Mouse (Mus musculus) forebrain, embryonic 12.5 days (tissue): ENCODE results near the gene Unc5a. TPM values are rescaled to one million over a fixed set of nuclear protein-coding genes. Genes with fewer than 3 reads are reported as not detected.
A peak's percentile ranks its signal among the peaks of the same experiment; 100 is the strongest.

ENCODE experiments used
- ATAC-seq: fragments of 200-750 bp; cut with Nextera tagmentation; 2 replicates; pipeline ENCODE4 v1.8.0; 2017; ENCODE audit warnings: moderate TSS enrichment; ENCODE audit not compliant: low FRiP score
- H3K27ac ChIP-seq: fragments of 300-500 bp; sonication (generic); 2 replicates; pipeline ENCODE4 v1.5.1; 2016; ENCODE audit warnings: mild to moderate bottlenecking
- H3K27me3 ChIP-seq: fragments of 300-500 bp; sonication (generic); 2 replicates; pipeline ENCODE4 v1.6.1; 2016; ENCODE audit warnings: mild to moderate bottlenecking
- H3K36me3 ChIP-seq: fragments of 300-500 bp; sonication (generic); replicated peaks from 2 replicates; pipeline ENCODE4 v1.6.1; 2016; ENCODE audit warnings: mild to moderate bottlenecking
- H3K4me1 ChIP-seq: fragments of 300-500 bp; sonication (generic); 2 replicates; pipeline ENCODE4 v1.6.1; 2016
- H3K4me2 ChIP-seq: fragments of 300-500 bp; sonication (generic); 2 replicates; pipeline ENCODE4 v1.6.1; 2016; ENCODE audit warnings: mild to moderate bottlenecking, moderate library complexity
- H3K4me3 ChIP-seq: fragments of 300-500 bp; sonication (generic); replicated peaks from 2 replicates; pipeline ENCODE4 v1.5.1; 2016; ENCODE audit warnings: mild to moderate bottlenecking
- H3K9ac ChIP-seq: fragments of 300-500 bp; sonication (generic); 2 replicates; pipeline ENCODE4 v1.6.1; 2016; ENCODE audit warnings: mild to moderate bottlenecking
- H3K9me3 ChIP-seq: fragments of 300-500 bp; sonication (generic); 2 replicates; pipeline ENCODE4 v1.6.1; 2016
- WGBS: fragments of 180-500 bp; shearing (Covaris S2); methylation state at CpG from one replicate; pipeline ENCODE4 v1.1.7; 2016; 5-methylcytosine and 5-hydroxymethylcytosine counted together
- polyA plus RNA-seq: library from polyadenylated mRNA; unstranded; fragments of >200 nt; fragmentation: Nextera tagmentation; extraction: Ambion mirVana; gene quantifications from 2 replicates; pipeline ENCODE4 v1.2.1, GENCODE M21; 2016

Unc5a gene
- polyA plus RNA-seq, 1 experiment from 2014 or later = 5.6 TPM

DNA sequence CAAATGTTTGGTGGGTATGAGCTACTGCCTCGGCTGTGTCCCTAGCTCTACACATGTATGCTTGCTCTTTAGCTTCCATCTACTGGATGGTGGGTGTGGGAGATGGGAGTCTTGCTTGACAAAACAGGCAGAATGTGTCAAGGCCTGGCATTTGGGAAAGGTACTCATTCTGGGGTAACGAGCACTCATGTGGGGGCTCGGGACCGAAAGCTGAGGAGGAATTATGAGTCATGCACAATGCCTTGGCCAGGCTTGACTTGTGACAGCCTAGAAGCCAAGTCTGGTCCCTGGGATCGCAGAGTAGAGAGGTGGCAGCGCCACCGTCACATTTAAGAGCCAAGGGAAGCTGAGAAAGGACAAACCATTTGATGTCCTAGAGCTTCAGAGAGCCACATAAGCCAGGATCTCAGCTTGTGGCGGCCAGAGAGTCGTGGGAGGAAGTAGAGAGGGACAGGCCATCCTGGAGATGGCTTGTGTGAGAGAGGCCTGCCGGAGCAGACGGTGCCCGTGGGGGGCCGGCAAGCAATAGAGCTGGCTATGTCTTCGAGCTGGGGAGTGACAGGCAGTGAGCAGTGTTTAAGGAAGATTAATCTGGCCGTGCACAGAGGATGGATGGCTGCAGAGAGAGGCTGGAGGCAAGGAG, 10.0 kb downstream of the Unc5a start:
- Histone ChIP-seq H3K27ac (peak overlapping the region; percentile 42; the same call in 1 of the 2 replicates), H3K9ac (no peak overlapping the region), H3K27me3 (peaks cover 68% of the 10 kb centered on the region), H3K4me2 (no peak overlapping the region), H3K36me3 (no peaks in the 10 kb centered on the region), H3K9me3 (no peaks in the 10 kb centered on the region), H3K4me3 (no peak overlapping the region), H3K4me1 (peaks cover 45% of the 10 kb centered on the region)
- no peak for ATAC-seq
- 41% methylated on average over 15 of the region's 15 CpGs for WGBS

DNA sequence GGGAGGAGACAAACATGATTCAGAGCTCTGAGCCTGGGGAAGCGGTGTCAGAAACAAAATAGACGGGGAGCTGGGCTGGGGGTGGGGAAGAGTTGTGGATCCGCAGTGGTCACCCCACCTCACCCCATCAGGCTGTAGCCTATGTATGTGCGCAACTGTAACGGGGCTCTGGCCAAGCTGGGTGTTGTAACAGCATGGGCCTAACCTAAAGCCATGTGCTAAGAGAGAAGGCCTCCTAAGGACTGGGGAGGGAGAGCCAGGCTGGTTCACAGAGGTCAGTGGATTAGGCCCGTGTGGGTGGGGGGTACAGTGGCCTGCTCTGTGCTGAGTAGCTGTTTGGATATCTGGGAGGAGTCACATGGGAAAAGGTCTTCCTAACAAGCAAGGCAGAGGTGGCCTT, 10.6 kb downstream of the Unc5a start:
- 49% methylated on average over 6 of the region's 6 CpGs for WGBS

DNA sequence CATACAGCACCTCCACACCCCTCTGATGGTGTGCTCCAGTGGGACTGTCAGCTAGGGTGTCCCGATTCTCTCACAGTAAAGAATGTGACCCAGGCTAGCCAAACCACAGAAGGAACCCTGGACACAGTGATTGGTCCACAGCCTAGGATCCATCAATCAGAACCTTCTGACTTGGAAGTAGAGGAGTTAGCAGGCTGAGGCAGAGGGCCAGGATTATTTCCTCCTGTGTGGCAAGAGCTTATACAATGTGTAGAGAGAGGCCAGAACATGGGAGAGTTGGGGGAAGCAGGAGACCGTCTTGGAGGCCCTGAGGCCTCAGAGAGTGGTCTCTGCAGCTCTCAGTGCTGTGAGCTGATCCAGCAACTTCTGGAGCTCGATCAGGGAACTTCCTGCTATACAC, 11.3 kb downstream of the Unc5a start:
- Histone ChIP-seq H3K4me3 (no peak overlapping the region), H3K4me1 (peaks cover 45% of the 10 kb centered on the region), H3K9ac (no peak overlapping the region), H3K36me3 (no peaks in the 10 kb centered on the region), H3K27me3 (peaks cover 55% of the 10 kb centered on the region), H3K4me2 (no peak overlapping the region), H3K27ac (no peak overlapping the region), H3K9me3 (no peaks in the 10 kb centered on the region)
- no peak for ATAC-seq
- WGBS = 90% methylated on average over 3 of the region's 3 CpGs

More for the DNA sequence above, 10.6 kb downstream of the Unc5a start:
- peaks cover 62% of the 10 kb centered on the region for H3K27me3 ChIP-seq
- H3K4me3 ChIP-seq = no peak overlapping the region
- H3K9ac ChIP-seq = 0 out of 2 replicates have a peak overlapping the region, but pooled peaks have one; percentile 4
- no peak overlapping the region for H3K4me2 ChIP-seq
- peaks cover 50% of the 10 kb centered on the region for H3K4me1 ChIP-seq
- H3K36me3 ChIP-seq = no peaks in the 10 kb centered on the region
- H3K9me3 ChIP-seq = no peaks in the 10 kb centered on the region
- no peak overlapping the region for H3K27ac ChIP-seq
- no peak for ATAC-seq

GRCm38 (mm10) chr13:54965256-54965655, 16.0 kb downstream of the Unc5a start:
- ATAC-seq = no peak
- WGBS = 86% methylated on average over 6 of the region's 6 CpGs
- Histone ChIP-seq H3K9me3 (no peaks in the 10 kb centered on the region), H3K9ac (no peak overlapping the region), H3K27me3 (peaks cover 35% of the 10 kb centered on the region), H3K4me3 (no peak overlapping the region), H3K4me2 (no peak overlapping the region), H3K27ac (no peak overlapping the region), H3K36me3 (no peaks in the 10 kb centered on the region), H3K4me1 (peaks cover 47% of the 10 kb centered on the region)

- Histone ChIP-seq H3K9me3 (no peaks in the 10 kb centered on the region), H3K4me2 (no peak overlapping the region), H3K36me3 (no peaks in the 10 kb centered on the region), H3K4me3 (no peak overlapping the region), H3K4me1 (peaks cover 44% of the 10 kb centered on the region), H3K27me3 (peaks cover 27% of the 10 kb centered on the region), H3K27ac (peak overlapping the region; percentile 59; the same call in 1 of the 2 replicates), H3K9ac (peak overlapping the region; percentile 40; the same call in 1 of the 2 replicates)
- 57% methylated on average over 11 of the region's 11 CpGs for WGBS
- peak; percentile 68; the same call in 1 of the 2 replicates for ATAC-seq
Measured at GRCm38 (mm10) chr13:54967501-54967900, 18.3 kb downstream of the Unc5a start.

GRCm38 (mm10) chr13:54968636-54969035, 19.4 kb downstream of the Unc5a start:
- WGBS = 74% methylated on average over 5 of the region's 5 CpGs

DNA sequence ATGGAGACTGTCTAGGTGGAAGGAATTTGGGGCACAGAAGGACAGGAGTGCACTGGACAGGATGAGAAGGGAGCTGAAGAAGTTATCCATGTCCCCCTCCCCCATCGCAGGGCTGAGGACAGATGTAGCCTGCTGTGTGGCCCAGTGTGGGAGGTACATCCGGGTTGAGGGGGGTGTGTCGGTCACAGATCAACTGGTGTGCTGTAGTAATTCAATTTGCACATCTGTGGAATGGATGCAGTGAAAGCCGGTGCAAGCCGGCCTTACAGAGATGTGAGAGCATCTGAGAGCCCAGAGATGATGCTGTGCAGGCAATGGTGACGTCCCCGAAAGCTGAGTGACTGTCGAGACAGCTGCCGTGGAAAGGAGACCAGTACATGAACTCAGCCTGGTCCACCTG, 20.3 kb downstream of the Unc5a start:
- Histone ChIP-seq H3K9me3 (no peaks in the 10 kb centered on the region), H3K4me3 (no peak overlapping the region), H3K36me3 (no peaks in the 10 kb centered on the region), H3K4me2 (no peak overlapping the region), H3K4me1 (peaks cover 31% of the 10 kb centered on the region), H3K9ac (no peak overlapping the region), H3K27ac (no peak overlapping the region), H3K27me3 (peaks cover 25% of the 10 kb centered on the region)
- ATAC-seq = no peak
- WGBS = 60% methylated on average over 9 of the region's 9 CpGs

More at GRCm38 (mm10) chr13:54968636-54969035, 19.4 kb downstream of the Unc5a start:
- Histone ChIP-seq H3K4me1 (peaks cover 40% of the 10 kb centered on the region), H3K27me3 (peaks cover 21% of the 10 kb centered on the region), H3K9me3 (no peaks in the 10 kb centered on the region), H3K9ac (no peak overlapping the region), H3K36me3 (no peaks in the 10 kb centered on the region), H3K27ac (peak overlapping the region; percentile 19; the same call in 1 of the 2 replicates), H3K4me2 (no peak overlapping the region), H3K4me3 (no peak overlapping the region)
- ATAC-seq = no peak

DNA sequence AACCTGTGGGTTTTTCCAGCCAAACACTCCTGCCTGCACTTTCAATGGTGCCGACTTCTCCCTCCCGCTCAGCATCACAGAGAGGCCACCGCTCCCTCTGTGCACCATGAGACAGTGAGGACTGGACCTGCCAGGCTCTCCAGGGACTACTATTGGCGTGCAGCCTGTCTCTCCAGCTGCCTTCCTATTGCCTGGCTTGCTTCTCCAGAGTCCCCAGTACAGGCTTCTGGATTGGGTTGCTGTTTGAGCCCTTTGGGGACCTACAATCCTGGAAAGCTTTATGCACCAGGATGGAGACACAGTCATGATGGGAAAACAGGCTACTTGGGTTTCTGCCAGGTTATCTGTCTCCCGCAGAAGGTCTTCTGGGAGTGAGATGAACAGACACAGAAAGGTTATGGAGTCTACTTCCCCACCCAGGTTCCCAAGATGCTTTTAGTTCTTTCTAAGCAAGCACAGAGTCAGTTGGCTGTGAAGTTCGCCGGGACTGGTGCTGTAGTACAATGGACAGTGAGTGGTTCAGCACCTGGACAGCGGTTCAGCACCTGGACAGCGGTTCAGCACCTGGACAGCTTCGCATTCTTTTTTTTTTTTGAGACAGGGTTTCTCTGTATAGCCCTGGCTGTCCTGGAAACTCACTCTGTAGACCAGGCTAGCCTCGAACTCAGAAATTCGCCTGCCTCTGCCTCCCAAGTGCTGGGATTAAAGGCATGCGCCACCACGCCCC, 21.5 kb downstream of the Unc5a start:
- no peak for ATAC-seq
- Histone ChIP-seq H3K9ac (no peak overlapping the region), H3K9me3 (no peaks in the 10 kb centered on the region), H3K4me3 (no peak overlapping the region), H3K4me2 (no peak overlapping the region), H3K36me3 (no peaks in the 10 kb centered on the region), H3K4me1 (peaks cover 30% of the 10 kb centered on the region), H3K27ac (no peak overlapping the region), H3K27me3 (peaks cover 28% of the 10 kb centered on the region)
- 43% methylated on average over 14 of the region's 14 CpGs for WGBS

DNA sequence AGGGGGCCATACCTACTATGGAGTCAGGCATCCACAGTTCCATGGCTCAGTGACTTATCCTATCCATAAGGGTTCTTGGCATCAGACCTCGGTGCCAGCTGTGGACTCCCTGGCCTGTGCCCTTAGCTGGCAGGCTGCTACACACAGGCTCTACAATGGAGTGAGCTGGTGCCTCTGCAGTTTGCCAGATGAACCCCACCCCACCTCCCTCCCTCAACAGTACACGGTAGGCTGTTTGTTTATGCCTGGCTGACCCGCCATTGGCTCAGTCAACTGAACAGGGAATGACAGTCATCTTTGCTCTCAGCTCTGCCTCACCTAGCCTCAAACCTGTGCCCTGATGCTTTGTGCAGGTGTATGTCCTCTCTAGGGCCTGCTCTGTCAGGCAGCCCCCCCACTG, 26.3 kb downstream of the Unc5a start:
- ATAC-seq = no peak

GRCm38 (mm10) chr13:54978804-54979203, 29.6 kb downstream of the Unc5a start:
- no peak overlapping the region for H3K4me3 ChIP-seq
- ATAC-seq = no peak
- no peaks in the 10 kb centered on the region for H3K9me3 ChIP-seq
- no peak overlapping the region for H3K4me2 ChIP-seq
- H3K4me1 ChIP-seq = peaks cover 32% of the 10 kb centered on the region
- H3K27ac ChIP-seq = no peak overlapping the region
- H3K27me3 ChIP-seq = peaks cover 76% of the 10 kb centered on the region
- no peaks in the 10 kb centered on the region for H3K36me3 ChIP-seq
- H3K9ac ChIP-seq = 0 out of 2 replicates have a peak overlapping the region, but pooled peaks have one; percentile 25
- WGBS = 29% methylated on average over 8 of the region's 8 CpGs

More for the DNA sequence above, 26.3 kb downstream of the Unc5a start:
- WGBS = 66% methylated on average over 3 of the region's 3 CpGs
- Histone ChIP-seq H3K4me2 (no peak overlapping the region), H3K27me3 (peaks cover 49% of the 10 kb centered on the region), H3K4me1 (peaks cover 25% of the 10 kb centered on the region), H3K9me3 (no peaks in the 10 kb centered on the region), H3K4me3 (no peak overlapping the region), H3K9ac (no peak overlapping the region), H3K36me3 (no peaks in the 10 kb centered on the region), H3K27ac (no peak overlapping the region)

GRCm38 (mm10) chr13:54980957-54981356, 31.7 kb downstream of the Unc5a start:
- no peaks in the 10 kb centered on the region for H3K36me3 ChIP-seq
- H3K9ac ChIP-seq = no peak overlapping the region
- H3K4me1 ChIP-seq = peaks cover 30% of the 10 kb centered on the region
- no peak overlapping the region for H3K27ac ChIP-seq
- peaks cover 77% of the 10 kb centered on the region for H3K27me3 ChIP-seq
- H3K4me3 ChIP-seq = no peak overlapping the region
- H3K4me2 ChIP-seq = peak overlapping the region; percentile 19; the same call in 1 of the 2 replicates
- ATAC-seq = no peak
- H3K9me3 ChIP-seq = no peaks in the 10 kb centered on the region
- 54% methylated on average over 12 of the region's 12 CpGs for WGBS

DNA sequence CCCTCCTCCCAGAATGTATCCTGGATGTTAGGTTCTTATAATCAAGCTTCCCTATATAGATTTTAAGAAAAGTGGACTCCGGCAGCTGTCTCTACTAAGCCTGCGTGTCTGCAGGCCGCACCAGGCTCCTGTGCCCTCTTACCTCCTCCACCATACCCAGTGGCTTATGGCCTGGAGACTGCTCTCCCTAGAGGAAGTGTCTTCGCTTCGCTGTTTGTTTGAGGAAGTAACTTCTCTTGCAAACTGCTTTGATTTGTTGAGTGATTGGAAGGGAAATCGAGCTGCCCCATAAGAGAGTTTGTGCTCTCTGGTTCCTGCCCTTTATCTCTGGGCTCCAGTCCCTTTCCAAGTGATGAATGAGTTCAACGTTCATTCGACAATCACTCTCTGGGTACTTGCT, 33.8 kb downstream of the Unc5a start:
- Histone ChIP-seq H3K36me3 (no peaks in the 10 kb centered on the region), H3K4me1 (peaks cover 34% of the 10 kb centered on the region), H3K4me3 (no peak overlapping the region), H3K27me3 (peaks cover 74% of the 10 kb centered on the region), H3K4me2 (no peak overlapping the region), H3K27ac (no peak overlapping the region), H3K9ac (no peak overlapping the region), H3K9me3 (no peaks in the 10 kb centered on the region)
- no peak for ATAC-seq
- WGBS = 86% methylated on average over 8 of the region's 8 CpGs
